Mouse (Mus musculus): ENCODE results near the gene Itga7.

DNA sequence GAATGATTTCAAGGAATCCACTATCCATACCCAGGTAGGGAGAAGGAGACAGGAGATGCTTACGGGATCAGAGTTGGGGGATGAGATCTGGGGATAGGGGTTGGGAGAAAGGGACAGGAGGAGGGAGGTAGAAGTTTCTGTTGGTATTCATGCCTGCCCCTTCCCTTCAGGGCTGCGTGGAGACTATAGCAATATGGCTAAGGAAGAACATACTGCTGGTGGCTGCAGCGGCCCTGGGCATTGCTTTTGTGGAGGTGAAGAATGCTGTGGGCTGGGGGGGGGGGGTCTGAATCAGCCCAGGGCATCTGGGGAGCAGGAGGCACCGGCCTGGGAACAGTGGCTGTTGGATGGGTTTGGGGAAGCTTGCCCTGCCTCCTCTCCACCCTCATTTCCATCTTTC lies 21.4 kb upstream of the Itga7 start:
- TF ChIP-seq CTCF (IDR thresholded peaks at IDR 0.05; ENCODE audit: low read depth) (no peak), EP300 (IDR thresholded peaks at IDR 0.05; ENCODE audit: low read depth) (no peak)
